Mouse (Mus musculus) adrenal gland (tissue): ENCODE measurements around the gene Gm20795.
"Not testable (repeated sequence)": the region's sequence is repeated elsewhere in the genome, so short reads cannot be mapped to it uniquely, and the experiment has no call there.

Experiments used
- intact Hi-C: fragments of 180-260 bp; cut with DNase I; formaldehyde crosslinking; loops from one replicate; pipeline ENCODE4 v1.15.1; 2025
- long read RNA-seq, 2 experiments: library from polyadenylated mRNA; unstranded; transcript quantifications; one replicate each; pipeline ENCODE4 v2.0.0; 2020; ENCODE audit warnings: borderline replicate concordance in 1 of 2; ENCODE audit not compliant: insufficient replicate concordance in 1 of 2

The Gm20795 gene
- long read RNA-seq, experiment 1 = 0 reads
- long read RNA-seq, experiment 2 = 0 reads

DNA sequence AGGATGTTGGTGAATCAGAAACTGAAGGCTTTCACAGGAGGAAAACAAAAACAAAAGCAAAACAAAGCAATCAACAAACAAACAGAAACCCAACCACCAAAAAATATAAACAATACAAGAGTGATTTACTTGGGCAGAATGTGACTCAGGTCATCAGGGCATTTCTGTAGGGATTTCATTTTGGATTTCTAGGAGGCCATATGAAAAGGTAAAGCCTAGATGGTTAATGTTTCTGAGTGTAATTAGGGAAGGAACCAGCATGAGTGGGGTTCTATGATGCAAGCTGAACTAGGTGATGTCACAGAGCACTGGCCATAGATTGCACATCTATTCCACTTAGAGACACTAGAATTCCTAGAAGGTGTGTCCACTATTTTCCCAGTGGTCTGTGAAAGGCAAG lies at the start of gene Gm20795:
Gene Gm20795, plus strand, starts transcription at position 301 of the 400 bp plus-strand sequence.
- intact Hi-C loops = not testable (repeated sequence)

DNA sequence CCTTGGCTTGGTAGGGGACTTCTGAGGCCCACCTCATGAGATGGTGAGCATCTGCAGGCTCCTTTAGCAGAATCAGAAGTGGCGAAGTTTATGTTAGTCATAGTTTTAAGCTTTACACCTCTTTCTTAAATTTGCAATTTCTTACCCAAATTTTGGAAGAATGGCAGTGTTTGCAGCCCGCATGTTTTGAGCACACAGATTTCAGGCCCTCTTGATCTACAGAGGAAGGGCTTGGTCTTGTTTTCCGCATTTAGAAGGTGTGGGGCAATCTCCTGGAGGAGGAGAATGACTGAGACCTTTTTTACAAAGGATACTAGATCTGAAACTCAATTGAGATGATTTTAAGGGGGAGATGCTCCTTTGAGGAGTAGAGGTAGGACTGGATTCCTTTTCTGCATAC lies 29.0 kb upstream of the Gm20795 start, which contains the start of gene Gm21797:
Gene Gm21797, minus strand, starts transcription at position 101 of the 400 bp plus-strand sequence.
- intact Hi-C loops = not testable (repeated sequence)
